Mouse (Mus musculus) midbrain, embryonic 11.5 days (tissue): ENCODE measurements at regions not wholly inside any gene's neighbourhood (a gene's known extent, or its start where the extent isn't known, plus 50 kb on each side); places are given as distances from the start of the nearest gene placed in this dataset.

Experiments used
- ATAC-seq: fragments of 200-750 bp; cut with Nextera tagmentation; 2 replicates; pipeline ENCODE4 v1.8.0; 2017; ENCODE audit warnings: moderate TSS enrichment, moderate library complexity; ENCODE audit not compliant: low FRiP score
- DNase-seq: peaks from one replicate; pipeline ENCODE4 v3.0.0; 2015; ENCODE audit warnings: low spot score; ENCODE audit errors: missing footprints
- H3K27ac ChIP-seq: fragments of 300-500 bp; sonication (generic); 2 replicates; pipeline ENCODE4 v1.5.1; 2014; ENCODE audit warnings: low read depth, low read length
- H3K27me3 ChIP-seq: fragments of 300-500 bp; sonication (generic); 2 replicates; pipeline ENCODE4 v1.6.1; 2014; ENCODE audit warnings: mild to moderate bottlenecking, low read length, moderate library complexity, mixed read lengths; ENCODE audit not compliant: control insufficient read depth, insufficient read depth
- H3K36me3 ChIP-seq: fragments of 300-500 bp; sonication (generic); 2 replicates; pipeline ENCODE4 v1.6.1; 2014; ENCODE audit warnings: mild to moderate bottlenecking, low read length, moderate library complexity, mixed read lengths; ENCODE audit not compliant: control insufficient read depth, insufficient read depth
- H3K4me1 ChIP-seq: fragments of 300-500 bp; sonication (generic); 2 replicates; pipeline ENCODE4 v1.6.1; 2014; ENCODE audit warnings: low read length; ENCODE audit not compliant: control insufficient read depth, insufficient read depth
- H3K4me2 ChIP-seq: fragments of 300-500 bp; sonication (generic); 2 replicates; pipeline ENCODE4 v1.6.1; 2014; ENCODE audit warnings: mild to moderate bottlenecking, moderate library complexity
- H3K4me3 ChIP-seq: fragments of 300-500 bp; sonication (generic); 2 replicates; pipeline ENCODE4 v1.5.1; 2014; ENCODE audit warnings: low read depth, low read length
- H3K9ac ChIP-seq: fragments of 300-500 bp; sonication (generic); 2 replicates; pipeline ENCODE4 v1.6.1; 2014; ENCODE audit warnings: low read length
- H3K9me3 ChIP-seq: fragments of 300-500 bp; sonication (generic); 2 replicates; pipeline ENCODE4 v1.6.1; 2016; ENCODE audit warnings: low read length; ENCODE audit not compliant: control insufficient read depth
- WGBS: fragments of 180-500 bp; shearing (Covaris S2); extraction: QIAGEN DNeasy Blood & Tissue Kit; methylation state at CpG from one replicate; pipeline ENCODE4 v1.1.7; 2014; 5-methylcytosine and 5-hydroxymethylcytosine counted together

DNA sequence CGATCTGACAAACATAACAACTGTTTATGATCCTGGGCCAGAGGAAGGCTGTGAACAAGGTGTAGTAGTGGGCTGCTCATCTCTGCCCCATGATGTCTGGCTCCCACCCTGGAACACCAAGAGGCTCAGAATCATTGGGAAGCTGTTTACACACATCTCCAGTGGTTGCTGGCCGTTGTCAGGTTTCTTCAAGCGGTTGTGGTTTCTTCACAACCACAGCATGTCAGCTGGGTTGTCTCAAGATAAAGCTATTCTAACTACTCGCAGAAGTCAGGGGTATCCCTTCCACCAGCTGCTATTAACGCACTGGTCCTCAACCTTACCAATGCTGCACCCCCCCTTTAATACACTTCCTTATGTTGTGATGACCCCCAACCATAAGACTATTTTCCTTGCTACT, 73.7 kb upstream of the Pcsk6 start:
- 91% methylated on average over 5 of the region's 5 CpGs for WGBS
- DNase-seq (no peak), ATAC-seq (no peak)
- H3K9me3 ChIP-seq: no peaks in the 10 kb centered on the region
- no peak overlapping the region for H3K9ac ChIP-seq
- H3K27ac ChIP-seq: no peak overlapping the region
- H3K27me3 ChIP-seq: no peaks in the 10 kb centered on the region
- H3K36me3 ChIP-seq: no peaks in the 10 kb centered on the region
- H3K4me3 ChIP-seq: no peak overlapping the region
- no peak overlapping the region for H3K4me2 ChIP-seq
- H3K4me1 ChIP-seq: peaks cover 3% of the 10 kb centered on the region; the same call in 1 of the 2 replicates

DNA sequence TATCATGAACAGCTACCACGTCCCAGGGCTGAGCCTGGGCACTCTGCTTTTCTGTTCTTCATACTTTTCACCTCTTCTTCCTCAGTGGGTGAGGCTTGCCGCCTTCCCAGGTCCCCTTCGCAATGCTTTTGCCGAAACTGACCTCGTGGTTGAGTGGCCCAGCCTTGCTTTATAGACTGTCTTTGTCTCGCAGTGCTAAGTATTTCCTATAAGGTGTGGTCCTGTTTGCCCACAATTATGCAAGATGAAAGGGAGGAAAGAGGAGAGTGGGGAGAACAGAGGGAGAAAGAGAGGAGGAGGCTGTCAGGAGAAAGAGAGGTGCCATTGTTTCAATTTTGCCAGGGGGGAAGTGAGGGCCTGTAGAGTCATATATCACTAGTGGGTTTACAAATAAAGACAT, 71.3 kb upstream of the Pcsk6 start:
- H3K9ac ChIP-seq: no peak overlapping the region

GRCm38 (mm10) chr7:65792187-65792823, 69.2 kb upstream of the Pcsk6 start:
- ATAC-seq (no peak), DNase-seq (no peak)
- no peak overlapping the region for H3K9ac ChIP-seq
- 89% methylated on average over 10 of the region's 10 CpGs for WGBS
- H3K27ac ChIP-seq: no peak overlapping the region
- no peaks in the 10 kb centered on the region for H3K9me3 ChIP-seq
- H3K36me3 ChIP-seq: no peaks in the 10 kb centered on the region
- H3K4me3 ChIP-seq: no peak overlapping the region
- H3K4me2 ChIP-seq: no peak overlapping the region
- H3K27me3 ChIP-seq: no peaks in the 10 kb centered on the region
- no peaks in the 10 kb centered on the region for H3K4me1 ChIP-seq

More for the DNA sequence above, 71.3 kb upstream of the Pcsk6 start:
- Histone ChIP-seq H3K9me3 (no peaks in the 10 kb centered on the region), H3K27ac (no peak overlapping the region), H3K27me3 (no peaks in the 10 kb centered on the region), H3K4me1 (peaks cover 3% of the 10 kb centered on the region; the same call in 1 of the 2 replicates), H3K4me3 (no peak overlapping the region), H3K4me2 (no peak overlapping the region), H3K36me3 (no peaks in the 10 kb centered on the region)
- DNase-seq (no peak), ATAC-seq (no peak)
- 83% methylated on average over 6 of the region's 6 CpGs for WGBS

- Histone ChIP-seq H3K4me3 (no peak overlapping the region), H3K4me2 (no peak overlapping the region), H3K36me3 (no peaks in the 10 kb centered on the region), H3K9me3 (no peaks in the 10 kb centered on the region), H3K4me1 (0 out of 2 replicates have a peak, but pooled peaks cover 3% of the 10 kb centered on the region), H3K27me3 (no peaks in the 10 kb centered on the region), H3K27ac (no peak overlapping the region), H3K9ac (no peak overlapping the region)
- ATAC-seq: no peak
- DNase-seq: no peak
- WGBS: 93% methylated on average over 5 of the region's 5 CpGs
These were observed 59.2 kb upstream of the Pcsk6 start for GRCm38 (mm10) chr7:65802306-65802705.

GRCm38 (mm10) chr7:65802806-65803205, 58.7 kb upstream of the Pcsk6 start:
- Histone ChIP-seq H3K27me3 (no peaks in the 10 kb centered on the region), H3K27ac (no peak overlapping the region), H3K4me1 (0 out of 2 replicates have a peak, but pooled peaks cover 3% of the 10 kb centered on the region), H3K36me3 (no peaks in the 10 kb centered on the region), H3K4me2 (no peak overlapping the region), H3K9ac (no peak overlapping the region), H3K4me3 (no peak overlapping the region), H3K9me3 (no peaks in the 10 kb centered on the region)
- DNase-seq (no peak), ATAC-seq (no peak)
- WGBS: 85% methylated on average over 8 of the region's 8 CpGs

GRCm38 (mm10) chr7:65803422-65804303, 57.9 kb upstream of the Pcsk6 start:
- no peak for ATAC-seq
- no peak overlapping the region for H3K27ac ChIP-seq
- 61% methylated on average over 11 of the region's 11 CpGs for WGBS

More at GRCm38 (mm10) chr7:65803422-65804303, 57.9 kb upstream of the Pcsk6 start:
- Histone ChIP-seq H3K4me1 (0 out of 2 replicates have a peak, but pooled peaks cover 3% of the 10 kb centered on the region), H3K9ac (no peak overlapping the region), H3K27me3 (no peaks in the 10 kb centered on the region), H3K4me3 (no peak overlapping the region), H3K4me2 (no peak overlapping the region), H3K36me3 (no peaks in the 10 kb centered on the region), H3K9me3 (no peaks in the 10 kb centered on the region)
- DNase-seq: no peak
